ENCODE assay signal across 29 mouse cellular contexts in the genomic region with DNA sequence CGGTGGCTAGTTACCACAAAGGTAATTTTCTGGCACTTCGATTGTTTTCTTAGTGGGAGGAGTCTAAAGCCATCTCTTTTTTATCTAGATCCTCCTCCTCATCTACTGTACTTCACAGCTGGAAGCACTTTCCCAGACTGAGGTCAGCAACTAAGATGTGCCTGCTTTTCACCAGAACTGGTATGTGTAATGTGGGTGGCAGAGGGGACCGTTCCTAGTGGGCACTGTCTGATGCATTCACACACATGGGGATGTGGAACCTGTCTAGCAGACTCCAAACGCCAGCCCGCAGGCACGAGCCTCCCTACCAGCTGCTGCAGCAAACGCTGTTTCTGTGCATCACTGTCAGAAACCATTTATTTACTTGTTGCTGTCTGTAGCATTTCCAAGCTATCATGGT. TPM values are rescaled to one million over a fixed set of nuclear protein-coding genes. Genes with fewer than 3 reads are reported as not detected.
A peak's percentile ranks its signal among the peaks of the same experiment; 100 is the strongest.
DNase-seq lines count a peak whose midpoint lies in the region; ATAC-seq and TF ChIP-seq lines count a peak whose summit lies in the region.
"Had no signal": no experiment of that assay in that cellular context is flagged by ENCODE, and none has a peak within 500 bp of the region (broad histone marks: within the 10 kb centered on the region; RNA-seq: fewer than 3 reads in every experiment).

No protein-coding gene starts in this region.

- H3K27ac ChIP-seq in kidney, embryonic 14.5 days (ENCODE audit: low read depth, low read length): no peak overlapping the region
- H3K27ac ChIP-seq: embryonic facial prominence, embryonic 12.5 days; embryonic facial prominence, embryonic 15.5 days; heart, embryonic 13.5 days; hindbrain, embryonic 12.5 days had no signal

- H3K27me3 ChIP-seq in kidney, embryonic 14.5 days (ENCODE audit: control insufficient read depth, insufficient read depth, low read length): no peaks in the 10 kb centered on the region
- peaks cover 9% of the 10 kb centered on the region for H3K27me3 ChIP-seq in myocyte (ENCODE audit: control insufficient read depth, insufficient read depth, insufficient read length)
- H3K27me3 ChIP-seq: embryonic facial prominence, embryonic 12.5 days; embryonic facial prominence, embryonic 15.5 days; hindbrain, embryonic 12.5 days had no signal

- H3K36me3 ChIP-seq in kidney, embryonic 14.5 days (ENCODE audit: control insufficient read depth, insufficient read depth, low read length): no peaks in the 10 kb centered on the region
- H3K36me3 ChIP-seq in myocyte (ENCODE audit: control insufficient read depth, insufficient read depth): no peaks in the 10 kb centered on the region
- H3K36me3 ChIP-seq: embryonic facial prominence, embryonic 12.5 days; embryonic facial prominence, embryonic 15.5 days; heart, embryonic 13.5 days; hindbrain, embryonic 12.5 days had no signal

- peak; percentile 46; the same call in 1 of the 2 replicates for ATAC-seq in kidney, embryonic 14.5 days (ENCODE audit: low FRiP score, low TSS enrichment)
- ATAC-seq: CD4-positive, CD25-positive, alpha-beta regulatory T cell, adult 4 months; forebrain, embryonic 14.5 days; hindbrain, embryonic 16.5 days; inflammation-experienced regulatory T-cells, adult 6 months; intestine, embryonic 16.5 days had no signal

- no peaks in the 10 kb centered on the region for H3K4me1 ChIP-seq in kidney, embryonic 14.5 days (ENCODE audit: control insufficient read depth, insufficient read depth, low read length)
- H3K4me1 ChIP-seq: embryonic facial prominence, embryonic 12.5 days; embryonic facial prominence, embryonic 15.5 days; heart, embryonic 13.5 days; hindbrain, embryonic 12.5 days had no signal

- 72% methylated on average over 7 of the region's 7 CpGs for WGBS in kidney, embryonic 14.5 days

- intact Hi-C loops in heart, postnatal 10 days (cut with DNase I): no loop called here

- DNase-seq in heart, adult 11 months: peak; percentile 55
- DNase-seq in heart, postnatal 10 days: no peak
- DNase-seq in kidney, adult 8-10 months: no peak
- DNase-seq in retina, postnatal 1 day: peak; percentile 67
- DNase-seq in spleen, adult 12 weeks (ENCODE audit: low spot score): no peak
- DNase-seq: adrenal gland, adult 8-10 months; adrenal gland, postnatal 25 days; cerebellum, adult 18-20 months; cerebellum, adult 9-10 months; cerebellum, postnatal 25 days; gastrocnemius, postnatal 10 days; gastrocnemius, postnatal 36 days; kidney, adult 18-20 months had no signal

- no peaks in the 10 kb centered on the region for H3K9me3 ChIP-seq in kidney, embryonic 14.5 days (ENCODE audit: control insufficient read depth, low read length)
- H3K9me3 ChIP-seq: embryonic facial prominence, embryonic 12.5 days; embryonic facial prominence, embryonic 15.5 days; heart, embryonic 13.5 days; hindbrain, embryonic 12.5 days had no signal

- no peak overlapping the region for H3ac ChIP-seq in myocyte (ENCODE audit: control insufficient read depth, insufficient read length)

- no peak overlapping the region for H3K9ac ChIP-seq in kidney, embryonic 14.5 days (ENCODE audit: low read depth, low read length)
- H3K9ac ChIP-seq: embryonic facial prominence, embryonic 12.5 days; embryonic facial prominence, embryonic 15.5 days; heart, embryonic 13.5 days; hindbrain, embryonic 12.5 days had no signal

- H3K4me2 ChIP-seq in kidney, embryonic 14.5 days (replicated peaks; ENCODE audit: low read depth, low read length): no peak overlapping the region
- H3K4me2 ChIP-seq in myocyte (ENCODE audit: low read depth): peak overlapping the region; percentile 38
- H3K4me2 ChIP-seq: embryonic facial prominence, embryonic 12.5 days; embryonic facial prominence, embryonic 15.5 days; heart, embryonic 13.5 days; hindbrain, embryonic 12.5 days had no signal

- H3K4me3 ChIP-seq in kidney, embryonic 14.5 days (ENCODE audit: low read length): no peak overlapping the region
- H3K4me3 ChIP-seq in myocyte: no peak overlapping the region
- H3K4me3 ChIP-seq: embryonic facial prominence, embryonic 12.5 days; embryonic facial prominence, embryonic 15.5 days; erythroblast, embryonic 14.5 days; heart, embryonic 13.5 days; hindbrain, embryonic 12.5 days had no signal

- H3K79me2 ChIP-seq in myocyte (ENCODE audit: control insufficient read depth, insufficient read depth): no peaks in the 10 kb centered on the region

- no peak for TF ChIP-seq POLR2A in myocyte (IDR thresholded peaks at IDR 0.05; ENCODE audit: insufficient read length, low read depth)

TF ChIP-seq in myocyte, 11 proteins besides CTCF, POLR2A, EP300 and RAD21:
- TF ChIP-seq POLR2AphosphoS2 (IDR thresholded peaks at IDR 0.05; ENCODE audit: insufficient read length, low read depth) (no peak), MAX (IDR thresholded peaks at IDR 0.05; ENCODE audit: low read depth) (no peak), SRF (IDR thresholded peaks at IDR 0.05; ENCODE audit: control insufficient read depth, insufficient read length, low read depth) (no peak), MYOG (IDR thresholded peaks at IDR 0.05; ENCODE audit: control insufficient read depth in 1 of 3, insufficient read depth in 1 of 3, insufficient read length in 2 of 3, low read depth in 2 of 3) (no peak), USF1 (IDR thresholded peaks at IDR 0.05; ENCODE audit: low read depth) (no peak), MYOD1 (IDR thresholded peaks at IDR 0.05; ENCODE audit: control insufficient read depth in 1 of 3, insufficient read length in 2 of 3, low read depth in 2 of 3) (no peak), CEBPB (IDR thresholded peaks at IDR 0.05; ENCODE audit: insufficient read depth, poor library complexity, severe bottlenecking) (no peak), E2F4 (IDR thresholded peaks at IDR 0.05; ENCODE audit: insufficient read depth) (no peak), TCF12 (IDR thresholded peaks at IDR 0.05; ENCODE audit: insufficient read depth, poor library complexity, severe bottlenecking) (no peak), TCF3 (IDR thresholded peaks at IDR 0.05; ENCODE audit: insufficient read length, low read depth) (no peak), REST (IDR thresholded peaks at IDR 0.05; ENCODE audit: insufficient read depth, insufficient read length) (no peak)

RNA-seq across cellular contexts. Expression of gene Rerg, which starts 31.3 kb away (rescaled TPM):
- 1 to 10 TPM; 8.9 to 9.4 TPM for total RNA-seq in heart, postnatal 10 days (2021)
- 8.8 and 13.2 TPM in 2 replicates for polyA plus RNA-seq in kidney, embryonic 14.5 days (2014; fragmentation: Nextera tagmentation; extraction: Ambion mirVana)
- 3.1 TPM for polyA plus RNA-seq in myocyte (2012; fragmentation: generic; extraction: Trizol)
- total RNA-seq: common myeloid progenitor, adult 5-6 weeks; hematopoietic stem cell, adult 5-6 weeks; MEL had no signal
- polyA plus RNA-seq: CD4-positive, CD25-positive, alpha-beta regulatory T cell, adult 4 months; erythroblast, embryonic 14.5 days; inflammation-experienced regulatory T-cells, adult 6 months had no signal

RNA-seq across cellular contexts. Expression of gene Ptpro, which starts 50.5 kb away (rescaled TPM):
- total RNA-seq in heart, postnatal 10 days (2021): 1 to 10 TPM; 2.6 to 3.7 TPM
- 6.2 and 11.5 TPM in 2 replicates for polyA plus RNA-seq in kidney, embryonic 14.5 days (2014; fragmentation: Nextera tagmentation; extraction: Ambion mirVana)
- not detected for polyA plus RNA-seq in myocyte (2012; fragmentation: generic; extraction: Trizol)
- total RNA-seq: MEL had no signal
- polyA plus RNA-seq: C2C12; erythroblast, embryonic 14.5 days had no signal

Comparison
In these comparisons a context has a peak if more than half of its experiments do, and no peak if none do; other contexts are left out.
1. DNase-seq: peak in heart, adult 11 months (single experiment) and retina, postnatal 1 day (single experiment); none in heart, postnatal 10 days (0 of 2), kidney, adult 8-10 months (0 of 2) and spleen, adult 12 weeks (single experiment).